Mouse (Mus musculus) mouse embryonic stem cell (cell line): ENCODE results near the gene Mbd6.

Source experiments
- in situ Hi-C, 2 experiments: fragments of 300-500 bp; cut with MboI; formaldehyde crosslinking; loops; 1 replicate in 1 of 2; 3 replicates in 1 of 2; pipeline ENCODE4 v1.14.3; 2019 to 2020; ENCODE audit warnings: low sequenced_read_pairs in 2 of 2, low pct_unique_long_range_greater_than_20kb in 1 of 2, mixed read lengths in 1 of 2; ENCODE audit not compliant: unreplicated experiment in 1 of 2

The Mbd6 gene

GRCm38 (mm10) chr10:127291881-127292638 lies 3.2 kb upstream of the Mbd6 start:
- in situ Hi-C loops, result no loop called here

- in situ Hi-C loops, result no loop called here
These were observed 2.4 kb upstream of the Mbd6 start for GRCm38 (mm10) chr10:127290930-127291880.

GRCm38 (mm10) chr10:127290307-127290929 lies 1.6 kb upstream of the Mbd6 start:
- in situ Hi-C loops, result no loop called here

- in situ Hi-C loops, result no loop called here
These were observed 864 bp upstream of the Mbd6 start for GRCm38 (mm10) chr10:127289573-127290191.

GRCm38 (mm10) chr10:127288328-127288799 lies 454 bp downstream of the Mbd6 start:
- in situ Hi-C loops, result no loop called here

- in situ Hi-C loops, result no loop called here
These were observed 903 bp downstream of the Mbd6 start for GRCm38 (mm10) chr10:127287936-127288293.

- in situ Hi-C loops, result no loop called here
These were observed 1.4 kb downstream of the Mbd6 start for GRCm38 (mm10) chr10:127287271-127287935.

GRCm38 (mm10) chr10:127286730-127287129 lies 2.1 kb downstream of the Mbd6 start:
- in situ Hi-C loops, result no loop called here

GRCm38 (mm10) chr10:127286194-127286593 lies 2.6 kb downstream of the Mbd6 start:
- in situ Hi-C loops, result no loop called here

- in situ Hi-C loops, result no loop called here
These were observed 3.2 kb downstream of the Mbd6 start for GRCm38 (mm10) chr10:127285644-127286043.

- in situ Hi-C loops, result no loop called here
These were observed 3.9 kb downstream of the Mbd6 start for GRCm38 (mm10) chr10:127284724-127285500.

GRCm38 (mm10) chr10:127284105-127284622 lies 4.7 kb downstream of the Mbd6 start:
- in situ Hi-C loops, result no loop called here

- in situ Hi-C loops, result no loop called here
These were observed 6.1 kb downstream of the Mbd6 start for GRCm38 (mm10) chr10:127282620-127283215.

- in situ Hi-C loops, result no loop called here
These were observed 7.5 kb downstream of the Mbd6 start for GRCm38 (mm10) chr10:127281316-127281715.

- in situ Hi-C loops, result no loop called here
These were observed 9.1 kb downstream of the Mbd6 start for GRCm38 (mm10) chr10:127279730-127280129.

- in situ Hi-C loops, result no loop called here
These were observed 14.4 kb downstream of the Mbd6 start for GRCm38 (mm10) chr10:127274261-127275022.
